In the genomic region with DNA sequence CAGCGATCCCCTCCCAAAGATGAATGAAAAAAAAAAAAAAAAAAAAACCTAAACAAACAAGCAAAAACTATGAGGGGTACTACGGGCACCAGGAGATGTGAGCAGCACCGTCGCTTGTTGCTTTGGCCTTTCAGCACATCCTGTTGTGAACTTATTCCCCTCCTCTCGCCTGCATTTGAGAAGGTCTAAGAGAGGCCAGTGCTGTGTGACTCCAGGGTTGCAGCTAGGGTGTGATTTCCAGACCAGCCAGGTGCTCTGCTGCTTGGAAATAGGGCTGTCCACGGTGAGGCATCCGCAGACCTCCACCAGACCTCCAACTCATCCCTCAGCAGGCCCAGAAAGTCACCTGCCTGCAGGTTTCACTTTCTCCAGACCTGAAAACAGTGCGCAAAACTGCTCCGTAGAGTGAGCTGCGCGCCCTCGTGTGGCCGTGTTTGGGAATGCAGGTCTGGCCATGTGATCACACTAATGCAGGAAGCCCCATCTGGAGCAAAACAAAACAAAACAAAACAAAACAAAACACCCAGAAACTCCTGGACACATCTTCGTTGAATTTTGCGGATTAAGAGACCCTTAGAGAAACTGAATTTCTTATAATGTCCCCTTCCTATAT, we compare ENCODE assay signal across 8 mouse cellular contexts.
DNase-seq lines count a peak whose midpoint lies in the region; ATAC-seq lines count a peak whose summit lies in the region.

No protein-coding gene starts in this region.

- H3K36me3 ChIP-seq in hindbrain, embryonic 14.5 days (replicated peaks; ENCODE audit: control insufficient read depth, insufficient read depth): no peaks in the 10 kb centered on the region

- DNase-seq in R1 (ENCODE audit: low read depth, low spot score): peak; percentile 75
- DNase-seq in cerebellum, postnatal 14 days: peak; percentile 94 to 98
- DNase-seq in frontal cortex, postnatal 25 days (ENCODE audit: low spot score in 2 of 2): peak; percentile 82 to 89
- peak; percentile 95 for DNase-seq in hindbrain, embryonic 14.5 days (ENCODE audit: low spot score)
- peak; percentile 78 to 85 for DNase-seq in layer of hippocampus, postnatal 36 days
- DNase-seq in lung, postnatal 25 days (ENCODE audit: low spot score): peak; percentile 86
- DNase-seq in retina, adult 2 months (ENCODE audit: low read depth, low spot score): peak; percentile 65
- peak; percentile 92 for DNase-seq in thymus, postnatal 25 days

- H3K9me3 ChIP-seq in hindbrain, embryonic 14.5 days (ENCODE audit: control insufficient read depth, low read length): no peaks in the 10 kb centered on the region

- H3K27me3 ChIP-seq in hindbrain, embryonic 14.5 days (ENCODE audit: control insufficient read depth, insufficient read depth, low read length): no peaks in the 10 kb centered on the region

- H3K4me1 ChIP-seq in hindbrain, embryonic 14.5 days (replicated peaks; ENCODE audit: control insufficient read depth, insufficient read depth, low read length): no peaks in the 10 kb centered on the region

- 25% methylated on average over 15 of the region's 15 CpGs for WGBS in hindbrain, embryonic 14.5 days

- ATAC-seq in hindbrain, embryonic 14.5 days (ENCODE audit: low FRiP score): peak; percentile 59; the same call in 1 of the 2 replicates

- peak overlapping the region; percentile 18; the same call in 1 of the 2 replicates for H3K4me2 ChIP-seq in hindbrain, embryonic 14.5 days (replicated peaks)

- no peak overlapping the region for H3K27ac ChIP-seq in hindbrain, embryonic 14.5 days

- no peak overlapping the region for H3K4me3 ChIP-seq in hindbrain, embryonic 14.5 days (replicated peaks; ENCODE audit: low read length)

- no peak overlapping the region for H3K9ac ChIP-seq in hindbrain, embryonic 14.5 days
